Mouse (Mus musculus) liver, embryonic 14.5 days (tissue): ENCODE measurements around the gene Gigyf2. TPM values are rescaled to one million over a fixed set of nuclear protein-coding genes. Genes with fewer than 3 reads are reported as not detected.
A peak's percentile ranks its signal among the peaks of the same experiment; 100 is the strongest.

Experiments
- ATAC-seq: fragments of 200-750 bp; cut with Nextera tagmentation; 2 replicates; pipeline ENCODE4 v1.8.0; 2017; ENCODE audit warnings: moderate number of reproducible peaks, mild to moderate bottlenecking, moderate library complexity; ENCODE audit not compliant: insufficient read depth
- DNase-seq, 3 experiments: peaks; one replicate each; pipeline ENCODE4 v3.0.0-alpha.2; 2012 to 2013; ENCODE audit warnings: low read depth in 3 of 3, low spot score in 3 of 3
- H3K27ac ChIP-seq: fragments of 300-500 bp; sonication (generic); 2 replicates; pipeline ENCODE4 v1.5.1; 2014; ENCODE audit warnings: moderate library complexity, mild to moderate bottlenecking, control low read depth, inconsistent platforms
- H3K27me3 ChIP-seq: fragments of 300-500 bp; sonication (generic); 2 replicates; pipeline ENCODE4 v1.6.1; 2014; ENCODE audit warnings: mild to moderate bottlenecking, low read length, moderate library complexity; ENCODE audit not compliant: control insufficient read depth, insufficient read depth
- H3K36me3 ChIP-seq: fragments of 300-500 bp; sonication (generic); replicated peaks from 2 replicates; pipeline ENCODE4 v1.6.1; 2014; ENCODE audit warnings: low read depth; ENCODE audit not compliant: control insufficient read depth, insufficient read depth
- H3K4me1 ChIP-seq, 2 experiments: fragments of 200-500 bp in 1 of 2; fragments of 300-500 bp in 1 of 2; sonication (generic) in 1 of 2; replicated peaks; 2 replicates each; pipeline ENCODE4 v1.6.1; 2012 to 2014; ENCODE audit warnings: antibody characterized with exemption in 1 of 2, inconsistent platforms in 1 of 2, low read length in 1 of 2; ENCODE audit not compliant: control insufficient read depth in 2 of 2, insufficient read depth in 2 of 2
- H3K4me2 ChIP-seq: fragments of 300-500 bp; sonication (generic); 2 replicates; pipeline ENCODE4 v1.6.1; 2014; ENCODE audit warnings: low read depth, mild to moderate bottlenecking, control low read depth, moderate library complexity
- H3K4me3 ChIP-seq, 2 experiments: fragments of 200-500 bp in 1 of 2; fragments of 300-500 bp in 1 of 2; sonication (generic) in 1 of 2; 2 replicates each; pipeline ENCODE4 v1.5.1; 2012 to 2014; ENCODE audit warnings: low read depth in 2 of 2, low read length in 2 of 2, mild to moderate bottlenecking in 2 of 2, control low read depth in 1 of 2, inconsistent platforms in 1 of 2, moderate library complexity in 1 of 2; ENCODE audit not compliant: insufficient read depth in 1 of 2
- H3K9ac ChIP-seq: fragments of 300-500 bp; sonication (generic); replicated peaks from 2 replicates; pipeline ENCODE4 v1.6.1; 2014; ENCODE audit warnings: mild to moderate bottlenecking, control low read depth, moderate library complexity
- H3K9me3 ChIP-seq: fragments of 300-500 bp; sonication (generic); 2 replicates; pipeline ENCODE4 v1.6.1; 2016; ENCODE audit warnings: low read length, mixed read lengths; ENCODE audit not compliant: control insufficient read depth
- CTCF ChIP-seq: IDR thresholded peaks from 2 replicates; pipeline ENCODE4 v1.5.1; 2016; ENCODE audit warnings: antibody characterized with exemption, low read depth, control low read depth
- EP300 ChIP-seq: IDR thresholded peaks from 2 replicates; pipeline ENCODE4 v1.6.1; 2016; ENCODE audit warnings: antibody characterized with exemption, low read depth
- WGBS: fragments of 180-500 bp; shearing (Covaris S2); extraction: QIAGEN DNeasy Blood & Tissue Kit; methylation state at CpG from one replicate; pipeline ENCODE4 v1.1.7; 2014; ENCODE audit not compliant: insufficient replicate concordance; 5-methylcytosine and 5-hydroxymethylcytosine counted together
- polyA plus RNA-seq, 2 experiments: library from polyadenylated mRNA; depleted of rRNA in 1 of 2; stranded (reverse) in 1 of 2; unstranded in 1 of 2; fragments of >200 nt; fragmentation: Nextera tagmentation in 1 of 2; extraction: Ambion mirVana in 1 of 2; gene quantifications; 2 replicates each; pipeline versions ENCODE4 v1.2.1 to v1.2.3; 2012 to 2014

Gene Gigyf2
- polyA plus RNA-seq, 2 experiments = 11.2 to 17.9 TPM

GRCm38 (mm10) chr1:87404710-87405109 is 77.9 kb downstream of the Gigyf2 start:
- Histone ChIP-seq H3K36me3 (peaks cover 33% of the 10 kb centered on the region), H3K27ac (no peak overlapping the region)
- ATAC-seq = no peak

GRCm38 (mm10) chr1:87406012-87406411 is 79.2 kb downstream of the Gigyf2 start:
- no peaks in the 10 kb centered on the region for H3K4me1 ChIP-seq
- no peak for TF ChIP-seq CTCF
- TF ChIP-seq EP300 = no peak
- no peak for DNase-seq
- no peak overlapping the region for H3K27ac ChIP-seq
- H3K4me2 ChIP-seq = no peak overlapping the region
- H3K27me3 ChIP-seq = no peaks in the 10 kb centered on the region
- ATAC-seq = no peak
- no peaks in the 10 kb centered on the region for H3K9me3 ChIP-seq
- no peak overlapping the region for H3K9ac ChIP-seq
- H3K4me3 ChIP-seq = no peak overlapping the region
- H3K36me3 ChIP-seq = peaks cover 39% of the 10 kb centered on the region

More at GRCm38 (mm10) chr1:87404710-87405109, 77.9 kb downstream of the Gigyf2 start:
- no peak overlapping the region for H3K9ac ChIP-seq
- DNase-seq = no peak
- TF ChIP-seq CTCF (no peak), EP300 (no peak)
- H3K4me3 ChIP-seq = no peak overlapping the region
- 65% methylated on average over 1 of the region's 1 CpGs for WGBS
- no peaks in the 10 kb centered on the region for H3K9me3 ChIP-seq
- H3K27me3 ChIP-seq = no peaks in the 10 kb centered on the region
- H3K4me1 ChIP-seq = no peaks in the 10 kb centered on the region
- no peak overlapping the region for H3K4me2 ChIP-seq

GRCm38 (mm10) chr1:87409380-87409779 is 82.6 kb downstream of the Gigyf2 start:
- no peak overlapping the region for H3K27ac ChIP-seq
- no peak for TF ChIP-seq EP300
- no peak for TF ChIP-seq CTCF
- DNase-seq (no peak), ATAC-seq (no peak)
- no peak overlapping the region for H3K9ac ChIP-seq
- no peak overlapping the region for H3K4me3 ChIP-seq
- H3K36me3 ChIP-seq = peaks cover 60% of the 10 kb centered on the region
- H3K4me2 ChIP-seq = no peak overlapping the region
- no peaks in the 10 kb centered on the region for H3K4me1 ChIP-seq
- H3K9me3 ChIP-seq = no peaks in the 10 kb centered on the region
- no peaks in the 10 kb centered on the region for H3K27me3 ChIP-seq
- 76% methylated on average over 4 of the region's 4 CpGs for WGBS

GRCm38 (mm10) chr1:87418733-87419132 is 91.9 kb downstream of the Gigyf2 start:
- TF ChIP-seq CTCF (peak; percentile 78), EP300 (no peak)
- no peak for ATAC-seq
- Histone ChIP-seq H3K9ac (no peak overlapping the region), H3K36me3 (peaks cover 23% of the 10 kb centered on the region), H3K4me1 (no peaks in the 10 kb centered on the region), H3K27ac (no peak overlapping the region), H3K4me3 (no peak overlapping the region), H3K27me3 (no peaks in the 10 kb centered on the region), H3K9me3 (no peaks in the 10 kb centered on the region), H3K4me2 (no peak overlapping the region)
- DNase-seq = peak; percentile 37 to 42 (median 38)
- WGBS = 69% methylated on average over 4 of the region's 4 CpGs

- H3K4me3 ChIP-seq = no peak overlapping the region
- no peak overlapping the region for H3K4me2 ChIP-seq
- ATAC-seq = no peak
- no peaks in the 10 kb centered on the region for H3K4me1 ChIP-seq
- no peak overlapping the region for H3K27ac ChIP-seq
- DNase-seq = no peak
- peaks cover 43% of the 10 kb centered on the region for H3K36me3 ChIP-seq
- H3K27me3 ChIP-seq = no peaks in the 10 kb centered on the region
- H3K9me3 ChIP-seq = no peaks in the 10 kb centered on the region
- WGBS = 88% methylated on average over 2 of the region's 2 CpGs
- no peak overlapping the region for H3K9ac ChIP-seq
- TF ChIP-seq EP300 = no peak
- TF ChIP-seq CTCF = no peak
Measured at GRCm38 (mm10) chr1:87435125-87435524, 108.3 kb downstream of the Gigyf2 start.
